Mouse (Mus musculus) stomach, embryonic 16.5 days (tissue): ENCODE measurements around the gene Clmp. TPM values are rescaled to one million over a fixed set of nuclear protein-coding genes. Genes with fewer than 3 reads are reported as not detected.

Experiments used
- ATAC-seq: fragments of 200-750 bp; cut with Nextera tagmentation; 2 replicates; pipeline ENCODE4 v1.8.0; 2017; ENCODE audit warnings: moderate number of reproducible peaks, moderate TSS enrichment; ENCODE audit not compliant: insufficient read depth, low FRiP score
- H3K27ac ChIP-seq: fragments of 300-500 bp; sonication (generic); 2 replicates; pipeline ENCODE4 v1.5.1; 2014; ENCODE audit warnings: low read length
- H3K27me3 ChIP-seq: fragments of 300-500 bp; sonication (generic); 2 replicates; pipeline ENCODE4 v1.6.1; 2014; ENCODE audit warnings: low read length, control low read depth, mixed read lengths; ENCODE audit not compliant: control insufficient read depth, insufficient read depth
- H3K36me3 ChIP-seq: fragments of 300-500 bp; sonication (generic); 2 replicates; pipeline ENCODE4 v1.6.1; 2014; ENCODE audit warnings: low read length; ENCODE audit not compliant: control insufficient read depth, insufficient read depth
- H3K4me1 ChIP-seq: fragments of 300-500 bp; sonication (generic); 2 replicates; pipeline ENCODE4 v1.6.1; 2014; ENCODE audit warnings: low read length, control low read depth, mixed read lengths; ENCODE audit not compliant: control insufficient read depth, insufficient read depth
- H3K4me2 ChIP-seq: fragments of 300-500 bp; sonication (generic); 2 replicates; pipeline ENCODE4 v1.6.1; 2014; ENCODE audit warnings: low read depth, low read length, mixed read lengths
- H3K4me3 ChIP-seq: fragments of 300-500 bp; sonication (generic); replicated peaks from 2 replicates; pipeline ENCODE4 v1.5.1; 2014; ENCODE audit warnings: mild to moderate bottlenecking, low read length
- H3K9ac ChIP-seq: fragments of 300-500 bp; sonication (generic); 2 replicates; pipeline ENCODE4 v1.6.1; 2014; ENCODE audit warnings: low read length
- H3K9me3 ChIP-seq: fragments of 300-500 bp; sonication (generic); replicated peaks from 2 replicates; pipeline ENCODE4 v1.6.1; 2016; ENCODE audit warnings: low read length, control low read depth; ENCODE audit not compliant: control insufficient read depth
- WGBS: fragments of 180-500 bp; shearing (Covaris S2); extraction: QIAGEN DNeasy Blood & Tissue Kit; methylation state at CpG from one replicate; pipeline ENCODE4 v1.1.7; 2014; 5-methylcytosine and 5-hydroxymethylcytosine counted together
- polyA plus RNA-seq: library from polyadenylated mRNA; unstranded; fragments of >200 nt; fragmentation: Nextera tagmentation; extraction: Ambion mirVana; gene quantifications from 2 replicates; pipeline ENCODE4 v1.2.1, GENCODE M21; 2015

The Clmp gene
- polyA plus RNA-seq, 1 experiment from 2014 or later: 23.2 TPM

DNA sequence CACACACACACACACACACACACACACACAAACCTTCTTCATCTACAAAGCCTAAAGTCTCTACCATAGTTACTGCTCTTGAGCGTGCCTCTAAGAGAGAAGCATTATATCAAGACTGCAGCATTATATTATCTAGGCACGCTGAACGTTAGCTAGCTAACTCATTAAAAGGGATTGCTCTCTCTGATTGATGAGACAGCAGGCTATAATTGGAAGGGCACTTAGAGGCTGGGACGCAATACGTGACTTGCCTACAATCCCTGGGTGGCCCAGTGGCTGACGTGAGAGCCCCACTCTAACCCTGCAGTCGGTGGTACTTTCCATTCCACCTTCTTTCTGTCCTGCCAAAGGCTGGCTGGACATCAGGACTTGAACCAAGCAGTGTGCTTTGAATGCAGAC lies 35.1 kb downstream of the Clmp start:
- Histone ChIP-seq H3K9me3 (no peaks in the 10 kb centered on the region), H3K4me2 (no peak overlapping the region), H3K27ac (no peak overlapping the region), H3K36me3 (no peaks in the 10 kb centered on the region), H3K4me3 (no peak overlapping the region), H3K27me3 (no peaks in the 10 kb centered on the region), H3K9ac (no peak overlapping the region), H3K4me1 (peaks cover 8% of the 10 kb centered on the region)
- no peak for ATAC-seq
- WGBS: 40% methylated on average over 7 of the region's 7 CpGs

- H3K4me1 ChIP-seq: no peaks in the 10 kb centered on the region
- WGBS: 37% methylated on average over 2 of the region's 2 CpGs
- H3K27me3 ChIP-seq: no peaks in the 10 kb centered on the region
- no peak overlapping the region for H3K27ac ChIP-seq
- H3K36me3 ChIP-seq: no peaks in the 10 kb centered on the region
- no peak overlapping the region for H3K9ac ChIP-seq
- H3K9me3 ChIP-seq: no peaks in the 10 kb centered on the region
- no peak overlapping the region for H3K4me2 ChIP-seq
- ATAC-seq: no peak
- no peak overlapping the region for H3K4me3 ChIP-seq
These were observed 37.6 kb downstream of the Clmp start for GRCm38 (mm10) chr9:40723311-40723772.

- Histone ChIP-seq H3K27ac (no peak overlapping the region), H3K36me3 (no peaks in the 10 kb centered on the region), H3K9me3 (no peaks in the 10 kb centered on the region), H3K4me2 (no peak overlapping the region), H3K4me1 (no peaks in the 10 kb centered on the region), H3K4me3 (no peak overlapping the region), H3K9ac (no peak overlapping the region), H3K27me3 (no peaks in the 10 kb centered on the region)
- whole genome bisulfite sequencing: 78% methylated on average over 5 of the region's 5 CpGs
- ATAC-seq: no peak
These were observed 39.2 kb downstream of the Clmp start for GRCm38 (mm10) chr9:40724978-40725377.

DNA sequence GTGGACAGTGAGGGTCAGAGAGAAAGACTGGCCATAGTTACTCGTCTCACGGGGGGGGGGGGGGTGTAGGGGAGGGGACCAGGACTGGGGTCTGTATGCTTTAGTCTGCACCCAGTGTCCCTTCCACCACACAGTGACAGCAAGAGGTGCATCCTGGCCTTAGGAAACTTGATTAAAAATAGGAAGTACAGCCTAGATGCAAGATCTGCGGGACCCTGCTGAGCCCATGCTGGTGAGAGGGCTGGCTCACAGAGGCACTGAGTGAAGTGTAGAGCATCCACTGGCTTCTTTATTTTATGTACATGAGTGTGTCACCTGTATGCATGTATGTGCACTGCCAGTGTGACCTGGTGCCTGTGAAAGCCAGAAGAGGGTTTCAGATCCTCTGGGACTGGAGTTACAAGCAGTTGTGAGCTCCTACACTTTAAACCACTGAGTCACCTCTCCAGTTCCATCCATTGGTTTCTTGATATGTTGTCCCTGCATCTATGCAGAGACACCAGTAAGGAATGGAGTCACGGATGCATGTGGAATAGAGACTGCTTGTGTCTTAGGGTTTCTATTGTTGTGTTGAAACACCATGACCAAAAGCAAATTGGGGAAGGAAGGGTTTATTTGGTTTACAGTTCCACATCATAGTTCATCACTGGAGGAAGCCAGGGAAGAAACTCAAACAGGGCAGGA lies 41.5 kb downstream of the Clmp start:
- Histone ChIP-seq H3K9ac (no peak overlapping the region), H3K9me3 (no peaks in the 10 kb centered on the region), H3K4me1 (peaks cover 4% of the 10 kb centered on the region; the same call in 1 of the 2 replicates), H3K4me3 (no peak overlapping the region), H3K27ac (no peak overlapping the region), H3K36me3 (no peaks in the 10 kb centered on the region), H3K4me2 (no peak overlapping the region), H3K27me3 (no peaks in the 10 kb centered on the region)
- WGBS: 83% methylated on average over 4 of the region's 4 CpGs
- no peak for ATAC-seq

DNA sequence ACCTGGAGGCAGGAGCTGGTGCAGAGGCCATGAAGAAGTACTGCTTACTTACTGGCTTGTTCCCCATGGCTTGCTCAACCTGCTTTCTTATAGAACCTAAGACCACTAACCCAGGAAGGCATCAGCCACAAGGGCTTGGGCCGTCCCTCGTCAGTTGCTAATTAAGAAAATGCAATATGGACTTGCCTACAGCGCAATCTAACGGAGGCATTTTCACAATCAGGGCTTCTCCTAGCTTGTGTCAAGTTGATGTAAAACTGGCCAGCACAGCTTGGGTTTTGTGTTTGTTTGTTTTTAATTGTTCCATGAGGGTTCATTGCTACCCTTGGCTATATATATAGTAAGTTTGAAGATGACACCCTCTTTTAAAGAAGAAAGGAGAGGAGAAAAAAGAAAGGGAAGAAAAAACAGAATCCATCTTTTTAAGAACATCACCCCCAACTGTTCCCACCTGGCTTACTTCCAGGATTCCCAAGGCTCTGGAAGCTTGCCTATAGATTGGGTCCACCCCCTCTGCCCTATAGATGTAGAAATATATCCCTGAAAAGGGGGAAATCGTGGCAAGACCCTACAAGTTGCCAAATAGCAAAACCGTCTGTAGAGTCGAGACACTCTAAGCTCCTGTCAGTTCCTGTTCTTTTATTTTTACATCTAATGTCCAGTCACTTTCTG lies 42.2 kb downstream of the Clmp start:
- Histone ChIP-seq H3K4me1 (peaks cover 8% of the 10 kb centered on the region), H3K27me3 (no peaks in the 10 kb centered on the region), H3K27ac (no peak overlapping the region), H3K9me3 (no peaks in the 10 kb centered on the region), H3K4me3 (no peak overlapping the region), H3K4me2 (no peak overlapping the region), H3K36me3 (no peaks in the 10 kb centered on the region), H3K9ac (no peak overlapping the region)
- ATAC-seq: no peak
- 73% methylated on average over 7 of the region's 7 CpGs for WGBS

DNA sequence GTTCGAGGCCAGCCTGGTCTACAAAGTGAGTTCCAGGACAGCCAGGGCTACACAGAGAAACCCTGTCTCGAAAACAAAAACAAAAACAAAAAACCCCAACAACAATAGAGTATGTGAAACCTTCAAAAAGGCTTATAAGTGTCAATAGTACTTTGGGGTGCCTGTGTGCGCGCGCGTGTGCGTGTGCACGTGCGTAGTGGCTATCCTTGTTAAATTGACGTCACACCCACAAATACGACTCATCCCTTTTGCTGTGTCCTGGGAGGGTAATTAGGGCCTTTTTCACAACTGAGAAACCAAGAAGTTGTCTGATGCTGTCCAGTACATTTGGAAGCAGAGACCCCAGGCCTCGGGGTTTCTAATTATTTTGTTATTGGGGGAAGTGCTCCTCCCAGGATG lies 44.5 kb downstream of the Clmp start:
- Histone ChIP-seq H3K4me2 (peak overlapping the region; percentile 52), H3K27ac (peak overlapping the region; percentile 87), H3K4me3 (peak overlapping the region; percentile 44), H3K27me3 (no peaks in the 10 kb centered on the region), H3K9me3 (no peaks in the 10 kb centered on the region), H3K36me3 (no peaks in the 10 kb centered on the region), H3K9ac (peak overlapping the region; percentile 63), H3K4me1 (peaks cover 8% of the 10 kb centered on the region)
- no peak for ATAC-seq
- 62% methylated on average over 12 of the region's 12 CpGs for WGBS

DNA sequence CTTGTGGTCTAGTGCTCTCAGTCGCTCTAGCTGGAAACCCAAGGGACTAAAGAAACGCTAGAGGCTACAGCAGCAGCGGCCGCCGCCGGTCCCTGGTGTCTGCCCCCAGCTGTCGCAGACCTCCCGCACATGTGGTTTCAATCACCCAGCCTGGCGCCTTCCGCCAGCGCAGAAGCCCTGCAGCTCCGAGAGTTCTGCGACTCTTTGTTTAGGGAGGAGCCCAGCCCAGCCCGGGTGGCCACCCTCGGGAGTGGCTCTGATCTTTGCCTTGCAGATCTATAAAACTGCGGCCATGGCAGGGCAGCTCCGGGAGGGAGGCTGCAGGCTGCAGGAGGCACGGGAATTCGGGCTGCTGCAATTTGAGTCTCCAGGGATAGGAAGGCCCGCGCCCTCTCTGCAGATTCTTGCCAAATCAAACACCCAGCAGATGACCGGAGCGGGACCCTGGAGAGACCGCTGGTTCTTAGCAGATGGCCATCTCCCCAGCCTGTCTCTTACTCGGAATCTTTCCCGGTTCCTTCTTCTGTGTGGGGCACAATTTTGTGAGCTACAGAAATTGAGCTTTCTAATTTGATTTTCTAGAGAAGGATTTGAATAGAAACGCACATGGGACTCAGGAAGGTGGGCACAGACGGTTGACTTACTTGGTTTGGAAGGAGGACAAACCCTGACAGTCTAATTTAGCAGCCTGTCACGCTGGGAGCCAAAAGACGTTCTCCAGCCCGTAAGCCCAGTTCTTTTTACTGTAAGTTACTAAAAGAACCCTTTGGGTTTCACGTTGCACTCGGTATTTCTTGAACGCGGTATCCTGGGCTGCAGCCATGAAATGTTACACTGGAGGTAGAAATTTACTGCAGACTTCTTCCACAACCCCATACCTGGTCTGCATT lies 45.2 kb downstream of the Clmp start:
- no peaks in the 10 kb centered on the region for H3K36me3 ChIP-seq
- under 1% methylated on average over 34 of the region's 35 CpGs for WGBS
- H3K9me3 ChIP-seq: no peaks in the 10 kb centered on the region
- H3K27me3 ChIP-seq: no peaks in the 10 kb centered on the region
- H3K27ac ChIP-seq: peak overlapping the region; percentile 87
- ATAC-seq: peak; percentile 90
- H3K4me3 ChIP-seq: peak overlapping the region; percentile 44
- H3K9ac ChIP-seq: peak overlapping the region; percentile 63
- H3K4me2 ChIP-seq: peak overlapping the region; percentile 52
- H3K4me1 ChIP-seq: peaks cover 8% of the 10 kb centered on the region

DNA sequence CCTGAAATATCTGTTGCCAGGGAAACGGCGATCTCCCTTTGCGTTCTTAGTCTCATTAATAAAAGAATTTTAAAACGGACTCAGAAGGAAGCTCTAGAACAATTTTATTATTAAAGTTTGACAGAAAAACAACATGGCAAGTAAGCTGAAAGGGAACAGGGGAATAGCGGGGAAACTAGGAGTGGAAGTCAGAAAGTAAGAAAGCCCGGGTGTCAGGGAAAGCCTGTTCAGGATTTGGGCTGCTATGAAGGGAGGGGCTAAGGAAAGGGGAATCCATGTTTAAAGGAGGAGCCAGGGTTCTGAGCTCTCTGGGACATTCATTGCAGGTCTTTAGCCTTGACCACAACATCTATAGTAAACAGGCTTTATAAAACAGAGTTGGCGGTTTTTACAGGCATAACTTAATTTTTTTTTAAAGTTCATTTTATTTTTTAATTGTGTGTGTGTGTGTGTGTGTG lies 45.9 kb downstream of the Clmp start:
- Histone ChIP-seq H3K27ac (peak overlapping the region; percentile 87), H3K9me3 (no peaks in the 10 kb centered on the region), H3K9ac (no peak overlapping the region), H3K4me3 (peak overlapping the region; percentile 44), H3K4me2 (peak overlapping the region; percentile 52), H3K36me3 (no peaks in the 10 kb centered on the region), H3K4me1 (peaks cover 8% of the 10 kb centered on the region), H3K27me3 (no peaks in the 10 kb centered on the region)
- ATAC-seq: no peak; the same call in 1 of the 2 replicates
- WGBS: 14% methylated on average over 7 of the region's 7 CpGs
